Comparison of ENCODE assay signal across 13 mouse cellular contexts in genomic region chr1:77947894-77948293, GRCm38 (mm10).
"Had no signal": no experiment of that assay in that cellular context is flagged by ENCODE, and none has a peak within 500 bp of the region (broad histone marks: within the 10 kb centered on the region; RNA-seq: fewer than 3 reads in every experiment).

No protein-coding gene starts in this region.

- H3K27ac ChIP-seq: left cerebral cortex, adult 2 months; limb, embryonic 15.5 days; liver, embryonic 12.5 days; macrophage; neural tube, embryonic 15.5 days had no signal

- H3K9ac ChIP-seq: limb, embryonic 15.5 days; liver, embryonic 12.5 days; lung, embryonic 14.5 days; neural tube, embryonic 15.5 days had no signal

- H3K4me1 ChIP-seq: liver, embryonic 12.5 days; megakaryocyte, embryonic 14.5 days; neural tube, embryonic 15.5 days had no signal

- ATAC-seq: liver, embryonic 12.5 days had no signal

- H3K36me3 ChIP-seq: limb, embryonic 15.5 days; liver, embryonic 12.5 days; neural tube, embryonic 15.5 days had no signal

- H3K27me3 ChIP-seq: limb, embryonic 15.5 days; liver, embryonic 12.5 days; megakaryocyte, embryonic 14.5 days; neural tube, embryonic 15.5 days had no signal

- H3K9me3 ChIP-seq: limb, embryonic 15.5 days; liver, embryonic 12.5 days; megakaryocyte, embryonic 14.5 days; neural tube, embryonic 15.5 days had no signal

- H3K4me3 ChIP-seq: left cerebral cortex, adult 2 months; limb, embryonic 15.5 days; liver, embryonic 12.5 days; megakaryocyte, embryonic 14.5 days; neural tube, embryonic 15.5 days had no signal

- H3K4me2 ChIP-seq: limb, embryonic 15.5 days; liver, embryonic 12.5 days; lung, embryonic 14.5 days; midbrain, embryonic 11.5 days; neural tube, embryonic 15.5 days had no signal

- DNase-seq: kidney, postnatal 14 days; lung, embryonic 14.5 days; lung, postnatal 10 days; right cerebral cortex, adult 18-20 months; right cerebral cortex, postnatal 25 days; thymus, postnatal 4 days had no signal
